Mouse (Mus musculus): ENCODE results near the gene Cpne9. TPM values are rescaled to one million over a fixed set of nuclear protein-coding genes. Genes with fewer than 3 reads are reported as not detected.
"Not testable (repeated sequence)": the region's sequence is repeated elsewhere in the genome, so short reads cannot be mapped to it uniquely, and the experiment has no call there.

Gene Cpne9
- total RNA-seq, 2 experiments from 2014 or later: 0.26 TPM; not detected in 1

GRCm38 (mm10) chr6:113289346-113289745, 7.2 kb downstream of the Cpne9 start:
- no peak for DNase-seq (ENCODE audit: low spot score)

GRCm38 (mm10) chr6:113290346-113290745, 8.2 kb downstream of the Cpne9 start:
- DNase-seq (ENCODE audit: low spot score): no peak

- DNase-seq (ENCODE audit: low spot score): no peak
Measured at GRCm38 (mm10) chr6:113292938-113293337, 10.8 kb downstream of the Cpne9 start.

GRCm38 (mm10) chr6:113296046-113296445, 13.9 kb downstream of the Cpne9 start:
- no peak for DNase-seq (ENCODE audit: low spot score)

- DNase-seq (ENCODE audit: low spot score): no peak
Measured at GRCm38 (mm10) chr6:113296639-113297038, 14.5 kb downstream of the Cpne9 start.

GRCm38 (mm10) chr6:113301350-113301749, 19.2 kb downstream of the Cpne9 start:
- no peak for DNase-seq (ENCODE audit: low spot score)

- peak; percentile 26 for DNase-seq (ENCODE audit: low spot score)
Measured at GRCm38 (mm10) chr6:113302258-113302657, 20.2 kb downstream of the Cpne9 start.

GRCm38 (mm10) chr6:113306322-113306985, 24.3 kb downstream of the Cpne9 start:
- peak; percentile 100 for DNase-seq (ENCODE audit: low spot score)

GRCm38 (mm10) chr6:113306986-113307349, 24.9 kb downstream of the Cpne9 start, which contains the start of gene Brpf1:
Brpf1 (plus strand) TSS chr6:113307137.
- DNase-seq (ENCODE audit: low spot score): no peak

- DNase-seq (ENCODE audit: low spot score): peak; percentile 27
Measured at GRCm38 (mm10) chr6:113307481-113308121, 25.5 kb downstream of the Cpne9 start.

GRCm38 (mm10) chr6:113308141-113308540, 26.0 kb downstream of the Cpne9 start:
- DNase-seq (ENCODE audit: low spot score): no peak

GRCm38 (mm10) chr6:113315972-113316371, 33.9 kb downstream of the Cpne9 start:
- DNase-seq (ENCODE audit: low spot score): no peak

- peak; percentile 99 for DNase-seq (ENCODE audit: low spot score)
Measured at GRCm38 (mm10) chr6:113326533-113327315, 44.6 kb downstream of the Cpne9 start, which contains the start of gene Ogg1. Ogg1 (plus strand) TSS chr6:113326972.

GRCm38 (mm10) chr6:113329396-113329795, 47.3 kb downstream of the Cpne9 start:
- DNase-seq (ENCODE audit: low spot score): no peak

- no peak for DNase-seq (ENCODE audit: low spot score)
Measured at GRCm38 (mm10) chr6:113330547-113330946, 48.4 kb downstream of the Cpne9 start.

- no peak for DNase-seq (ENCODE audit: low spot score)
Measured at GRCm38 (mm10) chr6:113331721-113332120, 49.6 kb downstream of the Cpne9 start.

GRCm38 (mm10) chr6:113332734-113333133, 50.6 kb downstream of the Cpne9 start:
- not testable (repeated sequence) for DNase-seq (ENCODE audit: low spot score)

- no peak for DNase-seq (ENCODE audit: low spot score)
Measured at GRCm38 (mm10) chr6:113333137-113333950, 51.2 kb downstream of the Cpne9 start.

GRCm38 (mm10) chr6:113334216-113334615, 52.1 kb downstream of the Cpne9 start:
- no peak for DNase-seq (ENCODE audit: low spot score)

GRCm38 (mm10) chr6:113336852-113337620, 54.9 kb downstream of the Cpne9 start:
- DNase-seq (ENCODE audit: low spot score): no peak

- no peak for DNase-seq (ENCODE audit: low spot score)
Measured at GRCm38 (mm10) chr6:113341574-113341973, 59.5 kb downstream of the Cpne9 start.
